Mouse (Mus musculus): ENCODE data around the gene B4galnt4.

Gene B4galnt4

GRCm38 (mm10) chr7:141073782-141074181 lies 12.9 kb downstream of the B4galnt4 start:
- DNase-seq, result no peak

GRCm38 (mm10) chr7:141077841-141078240 lies 16.9 kb downstream of the B4galnt4 start, which contains the start of gene Pkp3:
TSS of gene Pkp3 (plus strand) at chr7:141078218.
- peak; percentile 90 for DNase-seq

- no peak for DNase-seq
Observed at GRCm38 (mm10) chr7:141078876-141079275, 18.0 kb downstream of the B4galnt4 start.

GRCm38 (mm10) chr7:141079481-141080449 lies 18.9 kb downstream of the B4galnt4 start:
- peak; percentile 88 for DNase-seq

GRCm38 (mm10) chr7:141087894-141088293 lies 27.0 kb downstream of the B4galnt4 start:
- no peak for DNase-seq

GRCm38 (mm10) chr7:141088473-141088872 lies 27.6 kb downstream of the B4galnt4 start:
- DNase-seq, result peak; percentile 90

GRCm38 (mm10) chr7:141090228-141090627 lies 29.3 kb downstream of the B4galnt4 start:
- peak; percentile 89 for DNase-seq

- peak; percentile 99 for DNase-seq
Observed at GRCm38 (mm10) chr7:141092051-141092735, 31.3 kb downstream of the B4galnt4 start.

- no peak for DNase-seq
Observed at GRCm38 (mm10) chr7:141093950-141094349, 33.0 kb downstream of the B4galnt4 start.

GRCm38 (mm10) chr7:141094487-141095205 lies 33.7 kb downstream of the B4galnt4 start:
- no peak for DNase-seq

- DNase-seq, result peak; percentile 94
Observed at GRCm38 (mm10) chr7:141096021-141096420, 35.1 kb downstream of the B4galnt4 start.

GRCm38 (mm10) chr7:141096649-141097056 lies 35.7 kb downstream of the B4galnt4 start:
- DNase-seq, result peak; percentile 99

GRCm38 (mm10) chr7:141097177-141097576 lies 36.3 kb downstream of the B4galnt4 start:
- DNase-seq, result no peak

GRCm38 (mm10) chr7:141099911-141100691 lies 39.2 kb downstream of the B4galnt4 start, which contains the start of gene Sigirr:
TSS of gene Sigirr (minus strand) at chr7:141100572.
- peak; percentile 91 for DNase-seq

GRCm38 (mm10) chr7:141103161-141103560 lies 42.3 kb downstream of the B4galnt4 start:
- DNase-seq, result no peak

- DNase-seq, result peak; percentile 68
Observed at GRCm38 (mm10) chr7:141115874-141116273, 55.0 kb downstream of the B4galnt4 start.

- DNase-seq, result peak; percentile 76
Observed at GRCm38 (mm10) chr7:141117636-141118035, 56.7 kb downstream of the B4galnt4 start, which contains the start of gene Ano9. TSS of gene Ano9 (minus strand) at chr7:141117806.

GRCm38 (mm10) chr7:141119487-141119886 lies 58.6 kb downstream of the B4galnt4 start:
- DNase-seq, result no peak

GRCm38 (mm10) chr7:141120605-141121004 lies 59.7 kb downstream of the B4galnt4 start:
- no peak for DNase-seq

GRCm38 (mm10) chr7:141121051-141121531 lies 60.2 kb downstream of the B4galnt4 start:
- DNase-seq, result peak; percentile 92

Data from heart, adult 11 months (tissue).